Mouse (Mus musculus): ENCODE results near the gene Phlpp1. TPM values are rescaled to one million over a fixed set of nuclear protein-coding genes. Genes with fewer than 3 reads are reported as not detected.

The Phlpp1 gene
- polyA plus RNA-seq, 1 experiment from 2014 or later = 8.3 TPM

GRCm38 (mm10) chr1:106194263-106194662 lies 22.7 kb downstream of the Phlpp1 start:
- H3K27me3 ChIP-seq (replicated peaks; ENCODE audit: control insufficient read depth, insufficient read depth, low read length) = no peaks in the 10 kb centered on the region
- 57% methylated on average over 3 of the region's 3 CpGs for WGBS
- DNase-seq (ENCODE audit: low spot score) (no peak), ATAC-seq (no peak)
- no peak overlapping the region for H3K27ac ChIP-seq (ENCODE audit: low read depth, low read length)
- no peaks in the 10 kb centered on the region for H3K36me3 ChIP-seq (ENCODE audit: control insufficient read depth, insufficient read depth, low read length)
- no peaks in the 10 kb centered on the region for H3K9me3 ChIP-seq (replicated peaks; ENCODE audit: control insufficient read depth, low read length)
- peaks cover 37% of the 10 kb centered on the region for H3K4me1 ChIP-seq (ENCODE audit: control insufficient read depth, insufficient read depth, low read length)
- H3K4me3 ChIP-seq (ENCODE audit: low read depth, low read length) = no peak overlapping the region
- H3K9ac ChIP-seq (ENCODE audit: low read length) = no peak overlapping the region
- H3K4me2 ChIP-seq (ENCODE audit: low read length) = no peak overlapping the region

GRCm38 (mm10) chr1:106197991-106198390 lies 26.4 kb downstream of the Phlpp1 start:
- Histone ChIP-seq H3K36me3 (ENCODE audit: control insufficient read depth, insufficient read depth, low read length) (no peaks in the 10 kb centered on the region), H3K27me3 (replicated peaks; ENCODE audit: control insufficient read depth, insufficient read depth, low read length) (no peaks in the 10 kb centered on the region), H3K4me1 (ENCODE audit: control insufficient read depth, insufficient read depth, low read length) (peaks cover 61% of the 10 kb centered on the region), H3K9me3 (replicated peaks; ENCODE audit: control insufficient read depth, low read length) (no peaks in the 10 kb centered on the region), H3K4me3 (ENCODE audit: low read depth, low read length) (no peak overlapping the region), H3K27ac (ENCODE audit: low read depth, low read length) (peak overlapping the region; percentile 52; the same call in 1 of the 2 replicates), H3K9ac (ENCODE audit: low read length) (no peak overlapping the region), H3K4me2 (ENCODE audit: low read length) (no peak overlapping the region)
- WGBS = 36% methylated on average over 5 of the region's 5 CpGs
- no peak for ATAC-seq
- DNase-seq (ENCODE audit: low spot score) = peak; percentile 55

GRCm38 (mm10) chr1:106199109-106199508 lies 27.6 kb downstream of the Phlpp1 start:
- peak overlapping the region; percentile 84 for H3K27ac ChIP-seq (ENCODE audit: low read depth, low read length)
- WGBS = 37% methylated on average over 4 of the region's 4 CpGs
- no peaks in the 10 kb centered on the region for H3K27me3 ChIP-seq (replicated peaks; ENCODE audit: control insufficient read depth, insufficient read depth, low read length)
- ATAC-seq = no peak
- H3K36me3 ChIP-seq (ENCODE audit: control insufficient read depth, insufficient read depth, low read length) = no peaks in the 10 kb centered on the region
- no peak for DNase-seq (ENCODE audit: low spot score)
- H3K4me1 ChIP-seq (ENCODE audit: control insufficient read depth, insufficient read depth, low read length) = peaks cover 68% of the 10 kb centered on the region
- no peaks in the 10 kb centered on the region for H3K9me3 ChIP-seq (replicated peaks; ENCODE audit: control insufficient read depth, low read length)
- no peak overlapping the region for H3K9ac ChIP-seq (ENCODE audit: low read length)
- H3K4me3 ChIP-seq (ENCODE audit: low read depth, low read length) = no peak overlapping the region
- peak overlapping the region; percentile 14; the same call in 1 of the 2 replicates for H3K4me2 ChIP-seq (ENCODE audit: low read length)

GRCm38 (mm10) chr1:106199686-106200085 lies 28.1 kb downstream of the Phlpp1 start:
- Histone ChIP-seq H3K4me3 (ENCODE audit: low read depth, low read length) (no peak overlapping the region), H3K9me3 (replicated peaks; ENCODE audit: control insufficient read depth, low read length) (no peaks in the 10 kb centered on the region), H3K4me1 (ENCODE audit: control insufficient read depth, insufficient read depth, low read length) (peaks cover 73% of the 10 kb centered on the region), H3K4me2 (ENCODE audit: low read length) (peak overlapping the region; percentile 33), H3K9ac (ENCODE audit: low read length) (no peak overlapping the region), H3K36me3 (ENCODE audit: control insufficient read depth, insufficient read depth, low read length) (no peaks in the 10 kb centered on the region), H3K27me3 (replicated peaks; ENCODE audit: control insufficient read depth, insufficient read depth, low read length) (no peaks in the 10 kb centered on the region), H3K27ac (ENCODE audit: low read depth, low read length) (peak overlapping the region; percentile 84)
- WGBS = 2% methylated on average over 2 of the region's 2 CpGs
- peak; percentile 92 for ATAC-seq
- peak; percentile 96 for DNase-seq (ENCODE audit: low spot score)

GRCm38 (mm10) chr1:106201025-106201424 lies 29.5 kb downstream of the Phlpp1 start:
- WGBS = 94% methylated on average over 1 of the region's 1 CpGs
- Histone ChIP-seq H3K4me2 (ENCODE audit: low read length) (no peak overlapping the region), H3K27me3 (replicated peaks; ENCODE audit: control insufficient read depth, insufficient read depth, low read length) (no peaks in the 10 kb centered on the region), H3K9ac (ENCODE audit: low read length) (no peak overlapping the region), H3K4me3 (ENCODE audit: low read depth, low read length) (no peak overlapping the region), H3K9me3 (replicated peaks; ENCODE audit: control insufficient read depth, low read length) (no peaks in the 10 kb centered on the region), H3K27ac (ENCODE audit: low read depth, low read length) (no peak overlapping the region; the same call in 1 of the 2 replicates), H3K36me3 (ENCODE audit: control insufficient read depth, insufficient read depth, low read length) (no peaks in the 10 kb centered on the region), H3K4me1 (ENCODE audit: control insufficient read depth, insufficient read depth, low read length) (peaks cover 69% of the 10 kb centered on the region)
- ATAC-seq (no peak), DNase-seq (ENCODE audit: low spot score) (no peak)

- Histone ChIP-seq H3K4me1 (ENCODE audit: control insufficient read depth, insufficient read depth, low read length) (peaks cover 64% of the 10 kb centered on the region), H3K27ac (ENCODE audit: low read depth, low read length) (peak overlapping the region; percentile 69; the same call in 1 of the 2 replicates), H3K27me3 (replicated peaks; ENCODE audit: control insufficient read depth, insufficient read depth, low read length) (no peaks in the 10 kb centered on the region), H3K4me2 (ENCODE audit: low read length) (no peak overlapping the region), H3K36me3 (ENCODE audit: control insufficient read depth, insufficient read depth, low read length) (no peaks in the 10 kb centered on the region), H3K4me3 (ENCODE audit: low read depth, low read length) (no peak overlapping the region), H3K9ac (ENCODE audit: low read length) (no peak overlapping the region), H3K9me3 (replicated peaks; ENCODE audit: control insufficient read depth, low read length) (no peaks in the 10 kb centered on the region)
- peak; percentile 72 for DNase-seq (ENCODE audit: low spot score)
- 28% methylated on average over 4 of the region's 4 CpGs for WGBS
- peak; percentile 46 for ATAC-seq
These were observed 30.4 kb downstream of the Phlpp1 start for GRCm38 (mm10) chr1:106201929-106202328.

GRCm38 (mm10) chr1:106203942-106204341 lies 32.4 kb downstream of the Phlpp1 start:
- Histone ChIP-seq H3K4me3 (ENCODE audit: low read depth, low read length) (no peak overlapping the region), H3K9me3 (replicated peaks; ENCODE audit: control insufficient read depth, low read length) (no peaks in the 10 kb centered on the region), H3K9ac (ENCODE audit: low read length) (no peak overlapping the region), H3K4me1 (ENCODE audit: control insufficient read depth, insufficient read depth, low read length) (peaks cover 48% of the 10 kb centered on the region), H3K27ac (ENCODE audit: low read depth, low read length) (no peak overlapping the region), H3K4me2 (ENCODE audit: low read length) (no peak overlapping the region), H3K27me3 (replicated peaks; ENCODE audit: control insufficient read depth, insufficient read depth, low read length) (no peaks in the 10 kb centered on the region), H3K36me3 (ENCODE audit: control insufficient read depth, insufficient read depth, low read length) (no peaks in the 10 kb centered on the region)
- DNase-seq (ENCODE audit: low spot score) (no peak), ATAC-seq (no peak)
- WGBS = 61% methylated on average over 3 of the region's 3 CpGs

GRCm38 (mm10) chr1:106204350-106204749 lies 32.8 kb downstream of the Phlpp1 start:
- Histone ChIP-seq H3K4me1 (ENCODE audit: control insufficient read depth, insufficient read depth, low read length) (peaks cover 44% of the 10 kb centered on the region), H3K9ac (ENCODE audit: low read length) (no peak overlapping the region), H3K36me3 (ENCODE audit: control insufficient read depth, insufficient read depth, low read length) (no peaks in the 10 kb centered on the region), H3K27me3 (replicated peaks; ENCODE audit: control insufficient read depth, insufficient read depth, low read length) (no peaks in the 10 kb centered on the region), H3K4me2 (ENCODE audit: low read length) (no peak overlapping the region), H3K27ac (ENCODE audit: low read depth, low read length) (no peak overlapping the region), H3K4me3 (ENCODE audit: low read depth, low read length) (no peak overlapping the region), H3K9me3 (replicated peaks; ENCODE audit: control insufficient read depth, low read length) (no peaks in the 10 kb centered on the region)
- DNase-seq (ENCODE audit: low spot score) = peak; percentile 44
- ATAC-seq = no peak
- WGBS = 25% methylated on average over 3 of the region's 3 CpGs

- Histone ChIP-seq H3K27ac (ENCODE audit: low read depth, low read length) (no peak overlapping the region), H3K36me3 (ENCODE audit: control insufficient read depth, insufficient read depth, low read length) (no peaks in the 10 kb centered on the region), H3K4me2 (ENCODE audit: low read length) (no peak overlapping the region), H3K4me1 (ENCODE audit: control insufficient read depth, insufficient read depth, low read length) (peaks cover 8% of the 10 kb centered on the region; the same call in 1 of the 2 replicates), H3K9me3 (replicated peaks; ENCODE audit: control insufficient read depth, low read length) (no peaks in the 10 kb centered on the region), H3K9ac (ENCODE audit: low read length) (no peak overlapping the region), H3K27me3 (replicated peaks; ENCODE audit: control insufficient read depth, insufficient read depth, low read length) (no peaks in the 10 kb centered on the region), H3K4me3 (ENCODE audit: low read depth, low read length) (no peak overlapping the region)
- no peak for DNase-seq (ENCODE audit: low spot score)
- 79% methylated on average over 5 of the region's 5 CpGs for WGBS
- no peak for ATAC-seq
These were observed 37.0 kb downstream of the Phlpp1 start for GRCm38 (mm10) chr1:106208581-106208980.
